Mouse (Mus musculus) layer of hippocampus, adult 11-12 months (tissue): ENCODE measurements at regions not wholly inside any gene's neighbourhood (a gene's known extent, or its start where the extent isn't known, plus 50 kb on each side); places are given as distances from the start of the nearest gene placed in this dataset.

Experiments
- DNase-seq: peaks from one replicate; pipeline ENCODE4 v3.0.0; 2022; ENCODE audit warnings: low spot score

- DNase-seq, result no peak
These were observed 2319.2 kb upstream of the Gm7489 start for GRCm38 (mm10) chr15:51565543-51565942.

- DNase-seq, result no peak
These were observed 2314.1 kb upstream of the Gm7489 start for GRCm38 (mm10) chr15:51570631-51571030.

- DNase-seq, result no peak
These were observed 2310.1 kb upstream of the Gm7489 start for GRCm38 (mm10) chr15:51574538-51575105.

DNA sequence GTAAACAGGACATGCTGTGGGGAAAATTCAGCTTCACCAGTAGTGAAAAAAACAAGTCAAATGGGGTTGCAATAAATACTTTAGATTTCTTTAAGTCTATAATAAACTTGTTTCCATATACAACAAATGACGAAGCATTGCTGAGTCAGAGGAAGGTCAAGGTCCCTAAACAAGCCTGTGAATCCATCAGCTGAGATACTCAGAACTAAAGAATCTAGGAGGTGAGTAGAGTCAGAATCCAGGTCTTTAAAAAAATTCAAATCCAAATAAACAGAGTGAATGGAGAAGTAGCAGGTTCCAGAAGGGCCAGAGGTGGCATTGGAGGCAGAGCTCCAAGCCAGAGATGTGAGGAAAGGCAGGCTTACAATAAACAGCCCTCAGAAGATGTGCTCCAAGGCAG is 2301.1 kb upstream of the Gm7489 start:
- no peak for DNase-seq

GRCm38 (mm10) chr15:51586146-51586545 is 2298.6 kb upstream of the Gm7489 start:
- DNase-seq, result no peak

- DNase-seq, result no peak
These were observed 2293.2 kb upstream of the Gm7489 start for GRCm38 (mm10) chr15:51591406-51592068.

DNA sequence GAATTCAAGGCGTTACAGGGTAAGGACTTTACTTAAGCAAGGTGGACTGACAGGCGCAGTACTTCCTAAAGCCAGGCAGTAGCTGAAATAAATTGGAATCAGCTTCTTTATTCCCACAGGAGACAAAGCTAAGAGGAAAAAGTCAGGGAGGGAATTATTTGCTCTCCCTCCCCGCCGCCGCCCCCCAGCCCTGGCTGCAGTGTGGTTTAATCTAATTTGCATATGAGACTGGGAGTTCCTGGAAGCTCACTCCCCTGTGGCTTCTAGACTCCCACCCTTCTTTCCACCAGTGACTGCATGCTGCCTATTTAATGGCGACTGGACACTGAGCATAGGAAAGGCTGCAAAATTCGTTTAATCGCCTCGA is 2292.7 kb upstream of the Gm7489 start:
- no peak for DNase-seq

DNA sequence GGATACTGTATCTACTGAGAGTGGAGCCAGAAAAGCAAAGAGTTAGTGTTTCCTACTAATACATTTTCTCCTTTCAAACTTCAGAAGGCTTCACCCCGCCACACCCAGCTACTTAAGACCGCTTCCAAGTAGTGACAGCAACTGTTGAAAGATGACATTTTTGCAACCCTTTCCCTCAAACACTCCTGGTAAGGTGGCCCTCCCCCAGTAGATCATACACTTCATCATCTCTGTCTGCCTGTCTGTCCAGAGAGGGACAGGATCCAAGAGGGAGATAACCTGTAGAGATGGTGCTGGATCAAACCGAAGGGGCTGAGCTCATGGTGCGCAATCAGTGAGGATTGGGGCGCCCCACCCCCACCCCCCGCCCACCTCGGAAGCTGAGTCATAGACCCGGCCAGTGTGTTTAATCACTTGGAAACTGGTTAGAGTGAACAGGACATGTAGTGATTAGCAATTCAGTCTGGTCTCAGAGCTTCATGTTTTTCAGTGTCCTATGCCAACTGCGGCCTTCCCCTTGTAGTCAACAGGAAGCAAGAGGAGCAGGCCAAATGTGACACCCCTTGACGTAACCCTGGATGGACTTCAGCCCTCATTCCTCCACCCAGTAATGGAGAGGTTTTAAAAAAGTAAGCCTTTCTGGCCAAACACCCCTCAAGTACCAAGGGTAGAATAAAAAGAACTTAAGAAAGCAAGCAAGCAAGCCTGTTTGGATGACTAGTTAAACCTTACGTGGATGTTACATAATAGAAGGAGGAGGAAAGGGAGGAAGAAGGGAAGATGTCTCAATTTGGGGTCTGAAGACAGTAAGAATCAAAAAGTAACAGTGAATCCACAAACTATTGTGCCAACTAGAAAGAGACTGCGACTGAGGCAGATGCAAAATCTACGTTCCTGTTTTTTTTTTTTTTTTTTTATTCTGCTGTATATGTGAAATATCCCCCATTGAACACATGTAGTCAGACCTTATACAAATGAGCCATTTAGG is 2291.9 kb upstream of the Gm7489 start:
- DNase-seq, result no peak

DNA sequence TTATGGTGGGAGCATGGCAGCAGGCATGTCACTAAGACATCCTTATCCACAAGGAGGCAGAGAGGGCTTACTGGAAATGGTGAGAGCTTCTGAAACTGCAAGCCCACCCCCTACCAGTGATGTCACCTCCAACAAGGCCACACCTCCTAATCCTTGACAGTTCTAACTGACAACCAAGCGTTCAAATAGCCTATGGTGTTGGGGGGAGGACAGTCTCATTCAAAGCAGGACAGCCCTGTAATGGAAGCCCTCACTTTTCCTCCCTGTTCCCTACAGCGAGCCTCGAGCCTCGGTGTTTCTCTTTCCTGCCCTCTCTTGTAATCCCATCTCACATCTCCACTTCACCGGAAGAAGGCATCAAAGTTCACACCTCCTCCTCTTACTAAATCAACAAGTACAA is 2290.6 kb upstream of the Gm7489 start:
- no peak for DNase-seq

GRCm38 (mm10) chr15:51595655-51596054 is 2289.1 kb upstream of the Gm7489 start:
- DNase-seq, result peak; percentile 32

DNA sequence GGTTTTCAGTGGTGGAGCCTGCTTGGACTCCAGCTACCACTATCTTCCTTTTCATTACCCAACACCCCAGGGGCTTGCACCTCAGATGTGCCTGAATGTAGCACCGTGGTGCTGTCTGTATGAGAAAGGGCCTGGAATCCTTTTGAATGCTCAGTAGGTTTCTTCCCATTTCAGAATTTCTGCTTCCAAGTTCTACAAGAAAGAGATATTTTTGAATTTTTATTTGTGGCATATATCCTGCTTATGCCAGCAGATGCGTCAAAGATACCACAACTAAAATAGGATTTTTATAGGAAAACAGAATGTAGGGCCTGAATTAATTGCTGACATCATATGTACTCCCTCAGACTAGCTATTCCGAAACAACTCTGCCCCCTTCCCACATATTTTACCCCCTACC is 2286.9 kb upstream of the Gm7489 start:
- DNase-seq, result no peak

- no peak for DNase-seq
These were observed 2283.4 kb upstream of the Gm7489 start for GRCm38 (mm10) chr15:51601128-51601855.

DNA sequence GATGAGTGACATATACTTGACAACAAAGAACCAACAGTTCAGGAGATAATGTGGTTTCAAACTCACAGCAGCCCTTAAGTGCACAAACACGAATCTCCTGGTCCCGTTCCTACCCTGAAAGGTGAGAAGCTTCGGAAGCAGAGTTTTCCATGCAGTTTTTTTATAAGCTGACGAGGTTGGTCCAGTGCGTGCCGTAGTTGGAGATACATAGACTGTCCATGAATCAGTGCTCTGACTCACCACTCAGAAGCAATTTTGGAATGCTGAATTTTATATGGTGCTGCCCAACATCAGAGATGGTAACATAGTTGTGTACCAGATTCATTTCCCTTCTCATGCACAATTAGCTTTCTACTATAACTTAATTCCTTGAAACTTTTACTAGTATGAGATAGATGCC is 2263.3 kb upstream of the Gm7489 start:
- no peak for DNase-seq

DNA sequence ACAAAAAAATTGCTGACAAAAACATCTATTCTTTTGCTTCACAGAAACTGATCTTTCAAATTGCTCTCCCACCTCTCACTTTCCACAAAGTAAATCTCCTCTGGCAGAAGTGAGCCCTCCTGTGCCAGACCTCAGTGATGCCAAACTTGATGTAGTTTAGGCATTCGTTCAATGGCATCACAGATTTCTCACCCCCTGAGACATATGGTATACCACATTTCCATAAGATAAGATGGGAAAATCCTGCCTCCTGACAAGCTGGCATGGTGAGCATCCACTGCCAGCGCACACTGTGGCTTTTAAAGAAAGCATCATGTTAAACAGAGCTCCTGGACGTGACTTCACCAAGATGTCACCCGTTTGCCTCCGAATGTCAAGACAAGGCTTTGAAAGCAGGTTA is 2257.2 kb upstream of the Gm7489 start:
- DNase-seq, result no peak

- no peak for DNase-seq
These were observed 2256.2 kb upstream of the Gm7489 start for GRCm38 (mm10) chr15:51628518-51628917.

DNA sequence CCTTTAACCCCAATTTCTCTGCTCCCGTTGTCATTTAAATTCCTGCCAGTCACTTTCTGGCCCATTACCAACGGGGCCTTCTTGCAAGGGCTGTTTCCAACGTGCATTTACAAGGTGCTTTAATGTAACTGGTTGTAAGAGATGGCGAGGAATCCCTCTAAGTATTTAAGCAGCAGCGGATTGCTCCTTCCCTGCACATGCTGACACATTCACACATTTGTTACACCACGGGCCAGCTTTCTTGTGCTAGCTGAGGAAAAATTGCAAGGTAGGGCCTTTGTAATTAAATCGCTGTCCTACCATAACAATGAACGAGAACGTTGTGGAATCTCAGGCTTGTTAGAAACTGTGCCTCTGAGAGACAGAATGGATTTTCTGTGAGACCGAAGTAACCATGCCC is 2252.8 kb upstream of the Gm7489 start:
- DNase-seq, result no peak

DNA sequence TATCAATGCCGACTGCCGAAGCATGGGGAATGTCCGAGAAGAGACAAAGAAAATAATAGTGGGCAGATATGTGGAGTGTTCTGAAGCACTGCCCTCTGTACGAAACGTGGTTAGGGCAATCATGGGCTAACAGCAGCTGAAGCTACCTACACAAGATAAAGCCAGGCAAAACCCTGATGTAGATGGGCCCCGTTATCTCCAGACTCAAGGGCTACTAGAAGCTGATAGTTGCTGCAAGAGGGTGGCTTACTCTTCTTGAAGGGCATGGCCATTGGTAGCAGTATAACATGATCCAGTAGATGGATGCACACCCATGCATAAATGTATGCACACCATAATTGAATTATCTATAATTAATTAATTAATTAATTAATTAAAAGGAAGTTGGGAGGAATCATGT is 2251.6 kb upstream of the Gm7489 start:
- DNase-seq, result no peak

DNA sequence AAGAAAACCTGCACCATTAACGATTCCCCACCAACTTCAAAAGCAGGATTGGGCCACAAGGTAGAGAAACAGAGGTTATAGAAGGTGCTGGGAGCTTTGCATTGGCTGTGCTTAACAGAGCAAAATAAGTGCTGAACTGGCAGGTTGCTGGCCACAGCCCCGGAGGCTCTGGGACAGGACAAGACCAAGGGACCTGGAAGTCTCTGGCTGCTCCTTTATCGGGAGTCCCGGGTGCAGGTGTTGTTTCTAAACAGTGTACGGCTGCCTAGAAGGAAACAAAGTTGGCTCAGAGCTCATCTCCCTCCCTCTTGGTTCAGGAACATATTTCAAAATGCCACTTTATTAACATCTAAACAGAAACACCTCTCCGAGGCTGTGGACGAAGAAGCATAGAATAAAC is 2250.0 kb upstream of the Gm7489 start:
- no peak for DNase-seq

DNA sequence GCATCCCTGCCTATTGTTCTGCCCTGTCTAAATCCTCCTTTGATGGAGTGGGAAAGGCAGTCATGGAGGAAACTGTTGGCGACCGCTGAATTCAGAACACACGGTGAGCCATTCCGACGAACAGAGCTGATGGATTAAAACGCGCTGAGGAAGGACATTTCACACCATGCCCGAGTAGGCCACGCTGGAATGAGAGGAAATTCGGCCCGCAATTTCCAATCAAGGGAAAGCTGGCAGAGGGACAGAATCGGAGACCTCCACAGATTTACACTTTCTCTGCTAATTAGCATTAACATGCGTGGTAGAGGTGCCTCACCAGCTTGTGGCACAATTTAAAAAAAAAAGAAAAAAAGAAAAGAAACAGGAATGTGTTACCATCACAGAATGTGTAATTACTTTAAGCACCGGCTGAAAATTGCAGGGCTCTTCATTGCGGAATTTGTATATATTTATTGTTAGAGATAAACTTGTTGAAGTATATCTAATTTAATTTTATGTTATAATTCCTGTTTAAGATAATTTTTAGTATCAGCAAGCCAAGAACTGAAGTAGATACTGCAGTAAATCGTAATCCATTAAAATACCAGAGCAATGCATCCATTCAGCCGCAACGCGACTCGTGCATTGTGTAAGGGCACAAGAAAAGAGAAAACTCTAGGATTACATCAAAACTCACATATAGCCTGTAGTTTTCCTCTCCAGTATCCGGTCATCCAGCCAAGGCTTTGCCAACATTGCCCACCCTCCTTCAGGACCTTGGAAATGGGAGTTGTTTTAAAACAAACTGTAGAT is 2249.4 kb upstream of the Gm7489 start:
- DNase-seq, result no peak

- DNase-seq, result no peak
These were observed 2247.1 kb upstream of the Gm7489 start for GRCm38 (mm10) chr15:51637570-51637969.

- peak; percentile 39 for DNase-seq
These were observed 2240.9 kb upstream of the Gm7489 start for GRCm38 (mm10) chr15:51643772-51644311.
